Mouse (Mus musculus): ENCODE data around the gene Elmo1. TPM values are rescaled to one million over a fixed set of nuclear protein-coding genes. Genes with fewer than 3 reads are reported as not detected.

The Elmo1 gene
- total RNA-seq, 1 experiment from 2014 or later, result 18.8 TPM

- DNase-seq, result no peak
Measured at GRCm38 (mm10) chr13:20207950-20208642, 117.7 kb downstream of the Elmo1 start.

- DNase-seq, result no peak
Measured at GRCm38 (mm10) chr13:20208867-20209266, 118.5 kb downstream of the Elmo1 start.

- DNase-seq, result no peak
Measured at GRCm38 (mm10) chr13:20211780-20212179, 121.4 kb downstream of the Elmo1 start.

GRCm38 (mm10) chr13:20212665-20213064, 122.3 kb downstream of the Elmo1 start:
- DNase-seq, result no peak

- no peak for DNase-seq
Measured at GRCm38 (mm10) chr13:20213861-20214260, 123.5 kb downstream of the Elmo1 start.

- DNase-seq, result no peak
Measured at GRCm38 (mm10) chr13:20217453-20218090, 127.2 kb downstream of the Elmo1 start.

GRCm38 (mm10) chr13:20218126-20218525, 127.7 kb downstream of the Elmo1 start:
- no peak for DNase-seq

- DNase-seq, result no peak
Measured at GRCm38 (mm10) chr13:20220414-20220813, 130.0 kb downstream of the Elmo1 start.

- no peak for DNase-seq
Measured at GRCm38 (mm10) chr13:20227923-20228705, 137.7 kb downstream of the Elmo1 start.

GRCm38 (mm10) chr13:20231837-20232728, 141.7 kb downstream of the Elmo1 start:
- peak; percentile 74 for DNase-seq

- DNase-seq, result no peak
Measured at GRCm38 (mm10) chr13:20233707-20234106, 143.3 kb downstream of the Elmo1 start.

GRCm38 (mm10) chr13:20237615-20238014, 147.2 kb downstream of the Elmo1 start:
- no peak for DNase-seq

- no peak for DNase-seq
Measured at GRCm38 (mm10) chr13:20238146-20238545, 147.8 kb downstream of the Elmo1 start.

- no peak for DNase-seq
Measured at GRCm38 (mm10) chr13:20238743-20239142, 148.3 kb downstream of the Elmo1 start.

- no peak for DNase-seq
Measured at GRCm38 (mm10) chr13:20250069-20250668, 159.8 kb downstream of the Elmo1 start.

- no peak for DNase-seq
Measured at GRCm38 (mm10) chr13:20254911-20255310, 164.5 kb downstream of the Elmo1 start.

- no peak for DNase-seq
Measured at GRCm38 (mm10) chr13:20255380-20255779, 165.0 kb downstream of the Elmo1 start.

- no peak for DNase-seq
Measured at GRCm38 (mm10) chr13:20256613-20257012, 166.2 kb downstream of the Elmo1 start.

- DNase-seq, result no peak
Measured at GRCm38 (mm10) chr13:20257562-20258525, 167.4 kb downstream of the Elmo1 start.

- no peak for DNase-seq
Measured at GRCm38 (mm10) chr13:20263173-20263572, 172.8 kb downstream of the Elmo1 start.
